Mouse (Mus musculus) midbrain, embryonic 16.5 days (tissue): Measurements from ENCODE around the gene Xrcc3. TPM values are rescaled to one million over a fixed set of nuclear protein-coding genes. Genes with fewer than 3 reads are reported as not detected.

Experiments
- ATAC-seq: fragments of 200-750 bp; cut with Nextera tagmentation; 2 replicates; pipeline ENCODE4 v1.8.0; 2017; ENCODE audit warnings: moderate TSS enrichment
- H3K27ac ChIP-seq: fragments of 300-500 bp; sonication (generic); 2 replicates; pipeline ENCODE4 v1.5.1; 2014; ENCODE audit warnings: mild to moderate bottlenecking, low read length, mixed read lengths
- H3K27me3 ChIP-seq: fragments of 300-500 bp; sonication (generic); 2 replicates; pipeline ENCODE4 v1.6.1; 2014; ENCODE audit warnings: low read depth, low read length, mixed read lengths; ENCODE audit not compliant: control insufficient read depth, insufficient read depth
- H3K36me3 ChIP-seq: fragments of 300-500 bp; sonication (generic); 2 replicates; pipeline ENCODE4 v1.6.1; 2014; ENCODE audit warnings: mild to moderate bottlenecking, low read length, moderate library complexity, mixed read lengths; ENCODE audit not compliant: control insufficient read depth, insufficient read depth
- H3K4me1 ChIP-seq: fragments of 300-500 bp; sonication (generic); 2 replicates; pipeline ENCODE4 v1.6.1; 2014; ENCODE audit warnings: mild to moderate bottlenecking, low read length, mixed read lengths; ENCODE audit not compliant: control insufficient read depth, insufficient read depth
- H3K4me2 ChIP-seq: fragments of 300-500 bp; sonication (generic); 2 replicates; pipeline ENCODE4 v1.6.1; 2014; ENCODE audit warnings: mild to moderate bottlenecking, low read length, mixed read lengths
- H3K4me3 ChIP-seq: fragments of 300-500 bp; sonication (generic); 2 replicates; pipeline ENCODE4 v1.5.1; 2014; ENCODE audit warnings: low read depth, mild to moderate bottlenecking, low read length, moderate library complexity, mixed read lengths
- H3K9ac ChIP-seq: fragments of 300-500 bp; sonication (generic); 2 replicates; pipeline ENCODE4 v1.6.1; 2014; ENCODE audit warnings: low read depth, low read length, mixed read lengths
- H3K9me3 ChIP-seq: fragments of 300-500 bp; sonication (generic); replicated peaks from 2 replicates; pipeline ENCODE4 v1.6.1; 2014; ENCODE audit warnings: mild to moderate bottlenecking, low read length, mixed read lengths; ENCODE audit not compliant: control insufficient read depth, poor library complexity, severe bottlenecking
- WGBS: fragments of 180-500 bp; shearing (Covaris S2); extraction: QIAGEN DNeasy Blood & Tissue Kit; methylation state at CpG from one replicate; pipeline ENCODE4 v1.1.7; 2014; 5-methylcytosine and 5-hydroxymethylcytosine counted together
- polyA plus RNA-seq: library from polyadenylated mRNA; unstranded; fragments of >200 nt; fragmentation: Nextera tagmentation; extraction: Ambion mirVana; gene quantifications from 2 replicates; pipeline ENCODE4 v1.2.1, GENCODE M21; 2015

Xrcc3 gene
- polyA plus RNA-seq, 1 experiment from 2014 or later = 2.0 TPM

DNA sequence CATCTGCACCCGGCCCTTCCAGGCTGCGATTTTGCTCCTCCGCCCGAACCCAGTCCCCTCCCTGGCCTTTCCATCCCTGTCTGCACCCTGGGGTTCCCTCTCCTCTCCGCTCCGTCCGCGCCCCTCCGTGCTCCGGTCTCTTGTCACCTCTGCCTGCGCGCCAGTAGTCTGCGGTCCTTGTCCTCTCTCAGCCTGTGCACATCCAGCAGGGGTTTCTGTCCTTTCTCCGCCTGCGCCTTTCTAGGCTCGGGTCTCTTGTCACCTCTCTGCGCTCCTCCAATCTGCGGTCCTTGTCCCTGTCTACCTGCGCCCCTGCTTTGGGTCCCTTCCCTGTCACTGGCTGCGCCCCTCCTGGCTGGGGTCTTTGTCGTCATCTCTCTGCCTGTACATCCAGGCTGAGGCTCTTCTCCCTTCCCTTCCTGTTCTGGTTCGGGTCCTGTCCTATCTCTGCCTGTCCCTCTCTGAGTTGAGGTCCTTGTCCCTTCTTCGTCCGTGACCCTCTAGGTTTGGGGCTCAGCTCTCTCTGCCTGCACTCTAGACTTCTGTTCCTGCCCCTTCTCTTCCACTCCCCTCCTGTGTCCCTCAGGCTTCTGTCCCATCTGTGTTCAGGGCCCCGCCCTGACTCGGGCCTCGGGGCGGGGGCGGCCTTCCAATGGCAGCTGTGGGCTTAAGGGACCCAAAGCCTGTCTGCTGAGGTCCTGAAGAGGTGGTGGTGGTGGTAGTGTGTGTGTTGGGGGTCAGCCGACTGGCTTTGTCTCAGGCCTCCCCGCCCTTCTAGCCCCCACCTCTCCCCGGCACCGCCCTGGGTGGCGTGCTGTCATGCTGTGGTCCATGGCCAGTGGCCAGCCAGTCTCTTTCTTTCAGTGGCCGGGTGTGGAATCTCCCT lies 54.3 kb downstream of the Xrcc3 start:
- H3K27me3 ChIP-seq = no peaks in the 10 kb centered on the region
- H3K9me3 ChIP-seq = no peaks in the 10 kb centered on the region
- peak overlapping the region; percentile 99 for H3K4me3 ChIP-seq
- WGBS = under 1% methylated on average over 35 of the region's 35 CpGs
- peak overlapping the region; percentile 99 for H3K9ac ChIP-seq
- peaks cover 30% of the 10 kb centered on the region for H3K4me1 ChIP-seq
- ATAC-seq = peak; percentile 66
- H3K4me2 ChIP-seq = peak overlapping the region; percentile 97
- 0 out of 2 replicates have a peak, but pooled peaks cover 3% of the 10 kb centered on the region for H3K36me3 ChIP-seq
- H3K27ac ChIP-seq = peak overlapping the region; percentile 99

DNA sequence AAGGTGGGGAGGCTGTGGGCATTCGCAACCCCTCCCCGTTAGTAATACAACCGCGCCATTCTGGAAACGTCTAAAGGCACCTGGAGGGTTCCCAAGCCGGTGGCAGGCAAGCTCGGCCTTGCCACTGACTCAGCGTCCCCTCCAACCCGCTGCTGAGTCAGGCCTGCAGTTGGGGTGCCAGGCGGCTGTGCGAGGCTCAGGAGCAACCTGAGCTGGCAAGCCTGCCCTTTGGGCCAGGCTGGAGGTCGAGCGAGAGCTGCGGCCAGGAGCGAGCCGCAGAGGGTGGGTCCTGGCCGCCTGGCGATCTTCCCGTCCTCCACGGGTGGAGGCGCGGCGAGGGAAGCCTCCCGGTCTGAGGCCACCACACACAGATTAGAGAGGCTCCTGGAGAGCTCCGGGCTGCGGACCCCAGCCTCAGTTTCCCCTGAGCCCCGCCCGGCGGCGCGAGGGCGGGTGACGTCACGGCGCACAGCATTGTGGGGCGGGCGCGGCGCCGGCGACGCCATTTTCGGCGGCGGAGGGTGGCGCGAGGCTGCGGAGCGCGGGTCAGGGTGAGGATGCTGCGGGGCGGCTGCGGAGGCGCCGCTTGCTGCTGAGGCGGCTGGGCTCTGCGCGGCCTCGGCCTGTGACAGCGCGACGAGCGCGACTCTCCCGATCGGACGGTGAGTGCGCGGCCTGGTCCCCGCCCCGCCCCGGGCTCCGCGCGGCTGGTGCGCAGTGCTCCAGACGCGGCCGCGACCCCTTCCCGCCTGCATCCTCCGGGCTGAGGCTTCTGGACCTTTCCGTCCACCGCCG lies 55.1 kb downstream of the Xrcc3 start, which contains the start of gene Klc1:
Klc1 (plus strand) TSS at position 469 of the 795 bp plus-strand sequence.
- peak within 1 kb of the TSS; percentile 99 for H3K27ac ChIP-seq
- under 1% methylated on average over 55 of the region's 85 CpGs for WGBS
- no peaks in the 10 kb centered on the region for H3K27me3 ChIP-seq
- H3K9ac ChIP-seq = peak within 1 kb of the TSS; percentile 99
- peak within 1 kb of the TSS; percentile 97 for H3K4me2 ChIP-seq
- ATAC-seq = peak; percentile 72
- 0 out of 2 replicates have a peak, but pooled peaks cover 3% of the 10 kb centered on the region for H3K36me3 ChIP-seq
- peaks cover 30% of the 10 kb centered on the region for H3K4me1 ChIP-seq
- no peaks in the 10 kb centered on the region for H3K9me3 ChIP-seq
- peak within 1 kb of the TSS; percentile 99 for H3K4me3 ChIP-seq

DNA sequence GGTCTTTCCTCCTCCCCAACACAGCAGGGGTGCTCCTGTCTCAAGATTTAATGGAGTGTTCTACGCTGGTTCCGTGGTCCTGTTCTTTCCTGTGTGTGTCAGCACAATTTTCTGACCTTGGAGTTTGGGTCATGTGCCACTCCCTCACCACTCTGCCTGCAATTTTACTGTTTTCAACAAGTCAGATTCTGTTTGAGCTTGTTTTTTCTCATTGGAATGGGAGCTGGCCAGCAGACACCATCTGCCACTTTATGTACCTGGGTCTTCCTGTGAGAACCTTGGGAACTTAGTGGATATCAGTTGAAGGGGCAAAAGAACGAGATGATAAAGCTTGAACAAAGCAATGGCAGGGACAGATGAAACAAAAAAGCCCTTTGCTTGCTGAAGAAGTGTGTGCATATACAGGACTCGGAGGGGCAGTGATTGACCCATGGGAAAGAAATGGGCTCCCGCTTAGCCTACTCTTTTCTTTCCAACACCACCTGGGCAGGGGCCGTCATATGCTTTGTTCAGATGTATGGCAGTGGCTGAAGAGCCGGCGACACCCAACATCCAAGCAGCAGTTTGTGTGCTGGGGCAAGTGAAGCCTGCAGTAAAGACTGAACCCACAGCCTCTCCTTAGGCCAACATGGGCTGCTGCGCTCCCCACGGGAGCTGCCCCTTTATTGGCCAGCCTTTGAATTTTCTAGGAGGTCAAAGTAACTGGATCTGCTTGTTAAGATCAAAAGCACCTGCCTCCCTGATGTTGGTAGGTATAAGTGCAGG lies 55.9 kb downstream of the Xrcc3 start:
- Histone ChIP-seq H3K4me2 (peak overlapping the region; percentile 97), H3K36me3 (no peaks in the 10 kb centered on the region), H3K9me3 (no peaks in the 10 kb centered on the region), H3K27ac (peak overlapping the region; percentile 99), H3K9ac (peak overlapping the region; percentile 99), H3K4me3 (peak overlapping the region; percentile 99), H3K27me3 (no peaks in the 10 kb centered on the region), H3K4me1 (peaks cover 28% of the 10 kb centered on the region)
- ATAC-seq = 0 out of 2 replicates have a peak, but pooled peaks have one; percentile 2
- WGBS = 44% methylated on average over 10 of the region's 10 CpGs

DNA sequence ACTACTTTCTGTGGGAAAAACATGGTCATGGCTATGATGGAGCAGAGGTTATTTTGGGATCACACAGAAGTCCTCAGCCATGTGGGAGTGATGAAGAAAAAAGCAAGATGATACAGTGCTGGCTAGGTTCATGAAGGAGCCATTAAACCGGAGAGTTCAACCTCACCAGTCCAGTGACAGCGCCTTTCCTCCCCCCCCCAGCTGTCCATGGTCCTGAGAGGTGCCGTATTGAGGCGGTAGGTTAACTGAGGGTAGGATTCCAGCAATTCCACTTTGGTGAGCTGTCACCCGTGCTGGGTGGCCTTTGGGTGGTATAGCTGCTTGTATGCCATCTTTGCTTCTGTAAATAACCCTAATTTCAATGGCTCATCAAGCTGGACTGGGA lies 57.0 kb downstream of the Xrcc3 start:
- Histone ChIP-seq H3K27me3 (no peaks in the 10 kb centered on the region), H3K9me3 (no peaks in the 10 kb centered on the region), H3K36me3 (no peaks in the 10 kb centered on the region), H3K4me2 (no peak overlapping the region), H3K4me3 (no peak overlapping the region), H3K9ac (no peak overlapping the region), H3K27ac (no peak overlapping the region), H3K4me1 (peaks cover 24% of the 10 kb centered on the region)
- 53% methylated on average over 5 of the region's 5 CpGs for WGBS
- no peak for ATAC-seq

DNA sequence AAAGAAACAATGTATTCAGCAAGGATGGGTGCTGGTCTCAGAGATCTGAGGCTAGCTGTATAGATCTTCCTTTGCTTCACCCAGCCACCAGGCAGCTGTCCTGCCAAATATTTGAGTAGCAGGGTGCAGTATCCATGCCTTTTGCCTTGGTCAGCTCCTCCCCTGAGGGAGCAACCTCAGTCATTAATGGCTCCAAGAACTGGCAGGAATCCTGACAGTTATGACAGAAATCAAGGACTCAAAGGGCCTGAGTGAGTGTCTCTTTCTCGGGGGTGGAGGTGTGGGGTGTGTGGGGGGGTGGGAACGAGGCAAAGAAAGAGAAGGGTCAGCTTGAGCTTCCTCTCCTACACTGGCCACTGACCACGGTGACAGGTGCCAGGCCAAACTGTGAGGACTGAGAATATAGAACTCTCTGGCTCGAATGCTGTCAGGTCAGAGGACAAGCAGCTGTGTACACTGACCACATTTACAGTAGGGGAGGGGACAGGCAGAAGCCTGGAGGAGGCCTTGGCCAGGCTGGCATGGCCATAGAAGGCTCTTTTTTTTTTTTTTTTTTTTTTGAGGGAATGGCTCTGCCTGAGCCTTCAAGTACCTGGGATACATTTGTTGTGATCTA lies 57.5 kb downstream of the Xrcc3 start:
- 54% methylated on average over 4 of the region's 4 CpGs for WGBS
- Histone ChIP-seq H3K4me3 (no peak overlapping the region), H3K9ac (no peak overlapping the region), H3K4me1 (peaks cover 22% of the 10 kb centered on the region), H3K9me3 (no peaks in the 10 kb centered on the region), H3K27me3 (no peaks in the 10 kb centered on the region), H3K36me3 (no peaks in the 10 kb centered on the region), H3K4me2 (no peak overlapping the region), H3K27ac (no peak overlapping the region)
- no peak for ATAC-seq

DNA sequence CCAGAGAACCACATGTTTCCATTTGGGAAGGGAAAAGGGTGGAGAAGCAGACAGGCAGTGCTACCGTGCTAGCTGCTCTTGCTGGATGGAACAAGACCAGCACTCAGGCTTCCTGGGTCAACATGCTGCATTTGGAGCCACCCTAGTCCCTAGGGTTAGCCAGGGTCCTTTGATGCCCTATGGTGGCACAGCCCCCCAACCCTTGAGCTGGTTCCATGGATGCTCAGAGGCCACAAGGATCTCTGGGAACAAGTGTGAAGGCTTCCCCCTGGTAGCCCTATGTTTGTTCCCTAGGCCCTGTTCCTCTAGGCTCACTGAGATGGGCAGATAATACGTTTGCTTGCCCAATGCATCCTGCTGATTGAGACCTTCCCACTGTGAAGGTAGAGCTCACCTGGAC lies 58.4 kb downstream of the Xrcc3 start:
- no peak overlapping the region for H3K4me3 ChIP-seq
- no peak overlapping the region for H3K27ac ChIP-seq
- no peak overlapping the region for H3K4me2 ChIP-seq
- ATAC-seq = no peak
- no peaks in the 10 kb centered on the region for H3K9me3 ChIP-seq
- 71% methylated on average over 2 of the region's 2 CpGs for WGBS
- H3K36me3 ChIP-seq = no peaks in the 10 kb centered on the region
- no peak overlapping the region for H3K9ac ChIP-seq
- no peaks in the 10 kb centered on the region for H3K27me3 ChIP-seq
- H3K4me1 ChIP-seq = peaks cover 14% of the 10 kb centered on the region

DNA sequence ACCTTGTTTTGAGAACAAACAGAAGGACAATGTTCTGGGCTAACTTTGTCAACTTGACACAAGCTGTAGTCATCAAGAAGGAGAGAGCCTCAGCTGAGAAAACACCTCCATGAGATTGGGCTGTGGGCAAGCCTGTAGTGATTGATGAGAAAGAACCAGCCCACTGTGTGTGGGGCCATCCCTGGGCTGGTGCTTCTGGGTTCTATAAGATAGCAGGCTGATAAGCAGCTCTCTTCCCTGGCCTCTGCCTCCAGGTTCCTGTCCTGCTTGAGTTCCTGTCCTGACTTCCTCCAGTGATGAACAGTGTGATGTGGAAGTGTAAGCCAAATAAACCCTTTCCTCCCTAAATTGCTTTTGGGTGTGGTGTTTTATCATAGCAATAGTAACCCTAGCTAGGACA lies 59.0 kb downstream of the Xrcc3 start:
- H3K9me3 ChIP-seq = no peaks in the 10 kb centered on the region
- ATAC-seq = no peak

DNA sequence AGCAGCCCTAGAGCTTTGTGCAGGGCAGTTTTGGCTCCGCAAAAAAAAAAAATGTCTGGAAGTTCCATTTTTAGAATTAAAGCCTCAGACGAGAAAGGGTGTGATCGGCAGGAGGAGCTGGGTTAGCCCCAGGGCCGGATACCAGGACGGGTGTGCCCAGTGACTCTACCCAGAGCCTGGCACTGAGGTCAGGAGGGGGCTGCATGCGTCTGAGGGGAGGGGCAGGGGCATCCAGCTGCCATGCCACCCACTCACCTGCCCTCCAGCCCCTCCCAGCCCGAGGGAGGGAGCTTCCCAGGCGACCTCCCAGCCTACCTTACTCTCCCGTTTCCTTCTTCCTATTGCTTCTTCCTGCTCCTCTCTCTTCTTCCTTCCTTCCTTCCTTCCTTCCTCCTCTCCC lies 60.3 kb downstream of the Xrcc3 start:
- H3K4me1 ChIP-seq = peaks cover 8% of the 10 kb centered on the region
- no peak for ATAC-seq
- no peak overlapping the region for H3K4me2 ChIP-seq
- H3K9ac ChIP-seq = no peak overlapping the region
- WGBS = 71% methylated on average over 9 of the region's 9 CpGs
- no peaks in the 10 kb centered on the region for H3K36me3 ChIP-seq
- no peaks in the 10 kb centered on the region for H3K9me3 ChIP-seq
- H3K27ac ChIP-seq = no peak overlapping the region
- H3K27me3 ChIP-seq = no peaks in the 10 kb centered on the region
- no peak overlapping the region for H3K4me3 ChIP-seq

More for the DNA sequence above, 59.0 kb downstream of the Xrcc3 start:
- Histone ChIP-seq H3K27me3 (no peaks in the 10 kb centered on the region), H3K4me1 (peaks cover 9% of the 10 kb centered on the region), H3K4me2 (no peak overlapping the region), H3K9ac (no peak overlapping the region), H3K4me3 (no peak overlapping the region), H3K27ac (no peak overlapping the region), H3K36me3 (no peaks in the 10 kb centered on the region)
